Mouse (Mus musculus) intestine, postnatal 0 days (tissue): ENCODE results near the gene S100a3. TPM values are rescaled to one million over a fixed set of nuclear protein-coding genes. Genes with fewer than 3 reads are reported as not detected.

Source experiments
- ATAC-seq: fragments of 200-750 bp; cut with Nextera tagmentation; 2 replicates; pipeline ENCODE4 v1.8.0; 2017; ENCODE audit warnings: mild to moderate bottlenecking, moderate TSS enrichment, moderate library complexity
- H3K27ac ChIP-seq: fragments of 300-500 bp; sonication (generic); 2 replicates; pipeline ENCODE4 v1.5.1; 2014; ENCODE audit warnings: mild to moderate bottlenecking, low read depth, low read length, moderate library complexity
- H3K27me3 ChIP-seq: fragments of 300-500 bp; sonication (generic); replicated peaks from 2 replicates; pipeline ENCODE4 v1.6.1; 2014; ENCODE audit warnings: low read length, mixed read lengths; ENCODE audit not compliant: control insufficient read depth, insufficient read depth
- H3K36me3 ChIP-seq: fragments of 300-500 bp; sonication (generic); 2 replicates; pipeline ENCODE4 v1.6.1; 2014; ENCODE audit warnings: mild to moderate bottlenecking, moderate library complexity; ENCODE audit not compliant: control insufficient read depth, insufficient read depth
- H3K4me1 ChIP-seq: fragments of 300-500 bp; sonication (generic); replicated peaks from 2 replicates; pipeline ENCODE4 v1.6.1; 2014; ENCODE audit warnings: antibody characterized with exemption, low read length, mixed read lengths; ENCODE audit not compliant: control insufficient read depth, insufficient read depth
- H3K4me2 ChIP-seq: fragments of 300-500 bp; sonication (generic); replicated peaks from 2 replicates; pipeline ENCODE4 v1.6.1; 2014; ENCODE audit warnings: low read depth, mild to moderate bottlenecking, moderate library complexity
- H3K4me3 ChIP-seq: fragments of 300-500 bp; sonication (generic); 2 replicates; pipeline ENCODE4 v1.5.1; 2014; ENCODE audit warnings: low read depth, low read length
- H3K9ac ChIP-seq: fragments of 300-500 bp; sonication (generic); 2 replicates; pipeline ENCODE4 v1.6.1; 2014; ENCODE audit warnings: mild to moderate bottlenecking, low read depth, low read length
- H3K9me3 ChIP-seq: fragments of 300-500 bp; sonication (generic); 2 replicates; pipeline ENCODE4 v1.6.1; 2016; ENCODE audit warnings: mixed run types; ENCODE audit not compliant: control insufficient read depth
- CTCF ChIP-seq: sonication (generic); IDR thresholded peaks from 2 replicates; pipeline ENCODE4 v1.5.1; 2016; ENCODE audit warnings: low read depth, mild to moderate bottlenecking, control low read depth, antibody characterized with exemption, moderate library complexity
- WGBS: fragments of 180-500 bp; shearing (Covaris S2); extraction: QIAGEN DNeasy Blood & Tissue Kit; methylation state at CpG from one replicate; pipeline ENCODE4 v1.1.7; 2014; 5-methylcytosine and 5-hydroxymethylcytosine counted together
- polyA plus RNA-seq: library from polyadenylated mRNA; unstranded; fragments of >200 nt; fragmentation: Nextera tagmentation; extraction: Ambion mirVana; gene quantifications from 2 replicates; pipeline ENCODE4 v1.2.1, GENCODE M21; 2015

Gene S100a3
- polyA plus RNA-seq, 1 experiment from 2014 or later: 0.37 TPM

- Histone ChIP-seq H3K9me3 (no peaks in the 10 kb centered on the region), H3K27me3 (no peaks in the 10 kb centered on the region), H3K9ac (no peak overlapping the region), H3K36me3 (no peaks in the 10 kb centered on the region), H3K27ac (no peak overlapping the region), H3K4me3 (no peak overlapping the region), H3K4me2 (no peak overlapping the region), H3K4me1 (no peaks in the 10 kb centered on the region)
- no peak for TF ChIP-seq CTCF
- 81% methylated on average over 8 of the region's 8 CpGs for WGBS
- ATAC-seq: no peak
These were observed 40.2 kb downstream of the S100a3 start for GRCm38 (mm10) chr3:90600458-90601195.

- Histone ChIP-seq H3K4me1 (no peaks in the 10 kb centered on the region), H3K36me3 (no peaks in the 10 kb centered on the region), H3K4me2 (no peak within 1 kb of the TSS), H3K9ac (no peak within 1 kb of the TSS), H3K27me3 (no peaks in the 10 kb centered on the region), H3K9me3 (no peaks in the 10 kb centered on the region), H3K4me3 (no peak within 1 kb of the TSS), H3K27ac (no peak within 1 kb of the TSS)
- TF ChIP-seq CTCF: no peak
- no peak for ATAC-seq
- WGBS: 79% methylated on average over 11 of the region's 11 CpGs
These were observed 41.2 kb downstream of the S100a3 start, which contains the start of gene Gm42674 for GRCm38 (mm10) chr3:90601486-90602110. TSS of gene Gm42674 (plus strand) at chr3:90601904.

DNA sequence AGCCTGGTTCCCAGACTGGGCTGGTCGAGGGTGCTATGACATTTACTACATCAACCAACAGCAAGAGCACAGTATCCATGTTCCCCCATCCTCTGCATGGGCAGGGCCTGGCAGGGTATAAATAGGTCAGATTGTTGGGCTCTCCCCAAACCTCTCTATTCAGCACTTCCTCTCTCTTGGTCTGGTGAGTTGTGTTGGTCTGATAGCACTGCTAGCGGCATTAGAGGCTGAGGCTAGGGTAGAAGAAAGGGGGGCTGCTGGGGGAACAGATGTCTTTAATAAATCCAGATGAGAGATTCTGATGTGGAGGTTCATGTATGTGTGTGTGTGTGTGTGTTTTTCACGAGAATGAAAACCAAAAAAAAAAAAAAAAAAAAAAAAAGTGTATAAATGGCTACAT lies 43.2 kb downstream of the S100a3 start, which contains the start of gene S100a4:
TSS of gene S100a4 (plus strand) at position 149 of the 400 bp plus-strand sequence.
- ATAC-seq: no peak
- H3K27ac ChIP-seq: no peak within 1 kb of the TSS
- 50% methylated on average over 3 of the region's 3 CpGs for WGBS

DNA sequence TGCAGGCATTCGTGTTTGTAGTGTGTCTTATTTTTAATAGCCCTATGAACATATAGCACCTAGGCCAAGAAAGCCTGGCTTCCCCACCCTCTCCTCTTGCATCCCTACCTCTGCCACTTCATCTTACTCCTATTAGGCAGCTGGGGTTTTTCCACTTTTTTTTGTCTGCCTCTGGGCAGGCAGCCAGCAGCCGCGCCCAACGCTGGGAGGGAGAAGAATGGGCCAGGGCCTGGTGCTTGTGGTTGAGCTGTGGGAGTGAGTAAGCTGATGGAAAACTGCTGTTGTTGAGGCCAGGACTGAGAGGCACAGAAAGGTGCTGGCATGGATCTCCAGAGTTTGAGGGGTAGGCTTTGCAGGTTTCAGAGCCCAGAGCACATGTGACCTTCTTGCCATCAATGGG lies 44.0 kb downstream of the S100a3 start:
- ATAC-seq: no peak
- Histone ChIP-seq H3K4me3 (no peak overlapping the region), H3K27ac (no peak overlapping the region), H3K36me3 (no peaks in the 10 kb centered on the region), H3K27me3 (no peaks in the 10 kb centered on the region), H3K9me3 (no peaks in the 10 kb centered on the region), H3K4me2 (no peak overlapping the region), H3K4me1 (no peaks in the 10 kb centered on the region), H3K9ac (no peak overlapping the region)
- TF ChIP-seq CTCF: no peak
- 22% methylated on average over 4 of the region's 4 CpGs for WGBS

More for the DNA sequence above, 43.2 kb downstream of the S100a3 start, which contains the start of gene S100a4:
- H3K9ac ChIP-seq: no peak within 1 kb of the TSS
- no peaks in the 10 kb centered on the region for H3K36me3 ChIP-seq
- no peak within 1 kb of the TSS for H3K4me3 ChIP-seq
- H3K4me1 ChIP-seq: no peaks in the 10 kb centered on the region
- H3K4me2 ChIP-seq: no peak within 1 kb of the TSS
- H3K9me3 ChIP-seq: no peaks in the 10 kb centered on the region
- H3K27me3 ChIP-seq: no peaks in the 10 kb centered on the region
- no peak for TF ChIP-seq CTCF

DNA sequence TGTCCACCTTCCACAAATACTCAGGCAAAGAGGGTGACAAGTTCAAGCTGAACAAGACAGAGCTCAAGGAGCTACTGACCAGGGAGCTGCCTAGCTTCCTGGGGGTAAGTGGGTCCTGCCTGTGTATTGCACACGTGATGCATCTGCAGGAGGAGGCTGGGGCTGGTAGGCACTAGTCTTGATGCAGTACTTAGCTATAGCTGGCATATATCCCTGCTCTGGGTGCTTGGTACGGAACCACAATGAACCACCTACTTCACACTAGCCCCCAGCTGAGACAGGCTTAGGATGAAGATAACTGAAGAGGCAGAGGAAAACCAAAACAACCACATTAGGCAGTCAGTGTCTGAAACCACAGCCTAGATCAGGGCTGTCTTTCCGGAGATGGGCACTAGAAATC lies 44.7 kb downstream of the S100a3 start:
- no peak overlapping the region for H3K27ac ChIP-seq
- no peak overlapping the region for H3K4me3 ChIP-seq
- no peaks in the 10 kb centered on the region for H3K9me3 ChIP-seq
- no peaks in the 10 kb centered on the region for H3K4me1 ChIP-seq
- ATAC-seq: no peak
- WGBS: 87% methylated on average over 3 of the region's 3 CpGs
- H3K9ac ChIP-seq: no peak overlapping the region
- H3K36me3 ChIP-seq: no peaks in the 10 kb centered on the region
- H3K27me3 ChIP-seq: no peaks in the 10 kb centered on the region
- no peak for TF ChIP-seq CTCF
- no peak overlapping the region for H3K4me2 ChIP-seq

- no peak for TF ChIP-seq CTCF
- 86% methylated on average over 2 of the region's 2 CpGs for WGBS
- no peaks in the 10 kb centered on the region for H3K36me3 ChIP-seq
- H3K9me3 ChIP-seq: no peaks in the 10 kb centered on the region
- no peaks in the 10 kb centered on the region for H3K4me1 ChIP-seq
- H3K27ac ChIP-seq: no peak overlapping the region
- ATAC-seq: no peak
- H3K4me3 ChIP-seq: no peak overlapping the region
- no peak overlapping the region for H3K9ac ChIP-seq
- H3K4me2 ChIP-seq: no peak overlapping the region
- no peaks in the 10 kb centered on the region for H3K27me3 ChIP-seq
These were observed 45.4 kb downstream of the S100a3 start for GRCm38 (mm10) chr3:90605736-90606135.
